12 mouse cellular contexts compared by ENCODE assay signal in genomic region chr4:104948886-104949285, GRCm38 (mm10). TPM values are rescaled to one million over a fixed set of nuclear protein-coding genes. Genes with fewer than 3 reads are reported as not detected.
DNase-seq lines count a peak whose midpoint lies in the region; ATAC-seq lines count a peak whose summit lies in the region.
"Had no signal": no experiment of that assay in that cellular context is flagged by ENCODE, and none has a peak within 500 bp of the region (broad histone marks: within the 10 kb centered on the region; RNA-seq: fewer than 3 reads in every experiment).

No protein-coding gene starts in this region.

- intact Hi-C loops in heart, postnatal 10 days (cut with DNase I), result no loop called here

- H3K27ac ChIP-seq in liver, embryonic 16.5 days (ENCODE audit: low read length), result no peak overlapping the region
- no peak overlapping the region for H3K27ac ChIP-seq in liver, embryonic 11.5 days (ENCODE audit: low read depth, low read length)
- H3K27ac ChIP-seq: heart, adult 2 months; midbrain, embryonic 13.5 days; neural tube, embryonic 13.5 days had no signal

- H3K9me3 ChIP-seq in liver, embryonic 16.5 days (replicated peaks; ENCODE audit: control insufficient read depth, low read length), result no peaks in the 10 kb centered on the region
- no peaks in the 10 kb centered on the region for H3K9me3 ChIP-seq in liver, embryonic 11.5 days (ENCODE audit: control insufficient read depth, low read length)
- H3K9me3 ChIP-seq: midbrain, embryonic 13.5 days; neural tube, embryonic 13.5 days had no signal

- no peak overlapping the region for H3K9ac ChIP-seq in liver, embryonic 16.5 days (ENCODE audit: low read depth, low read length)
- H3K9ac ChIP-seq in liver, embryonic 11.5 days (ENCODE audit: low read depth, low read length), result no peak overlapping the region
- H3K9ac ChIP-seq: midbrain, embryonic 13.5 days; neural tube, embryonic 13.5 days had no signal

- H3K36me3 ChIP-seq in liver, embryonic 16.5 days (ENCODE audit: control insufficient read depth, insufficient read depth), result no peaks in the 10 kb centered on the region
- no peaks in the 10 kb centered on the region for H3K36me3 ChIP-seq in liver, embryonic 11.5 days (ENCODE audit: control insufficient read depth, insufficient read depth, low read length)
- H3K36me3 ChIP-seq: midbrain, embryonic 13.5 days; neural tube, embryonic 13.5 days had no signal

- H3K4me3 ChIP-seq in liver, embryonic 16.5 days (ENCODE audit: low read depth, low read length), result no peak overlapping the region
- H3K4me3 ChIP-seq in liver, embryonic 11.5 days (ENCODE audit: low read depth, low read length), result no peak overlapping the region
- H3K4me3 ChIP-seq: heart, adult 2 months; midbrain, embryonic 13.5 days; neural tube, embryonic 13.5 days had no signal

- no peaks in the 10 kb centered on the region for H3K4me1 ChIP-seq in liver, embryonic 16.5 days (ENCODE audit: control insufficient read depth, low read depth, low read length)
- no peaks in the 10 kb centered on the region for H3K4me1 ChIP-seq in liver, embryonic 11.5 days (replicated peaks; ENCODE audit: control insufficient read depth, insufficient read depth, low read length)
- H3K4me1 ChIP-seq: midbrain, embryonic 13.5 days; neural tube, embryonic 13.5 days had no signal

- peak; percentile 35; the same call in 1 of the 2 replicates for ATAC-seq in liver, embryonic 16.5 days (ENCODE audit: low read depth)
- no peak for ATAC-seq in liver, embryonic 11.5 days (replicated peaks; ENCODE audit: low FRiP score)
- ATAC-seq: activated CD4-positive, CD25-positive, alpha-beta regulatory T cell, adult 4 months; hindbrain, embryonic 16.5 days; midbrain, embryonic 13.5 days had no signal

- no peak overlapping the region for H3K4me2 ChIP-seq in liver, embryonic 16.5 days (ENCODE audit: low read depth, low read length)
- no peak overlapping the region for H3K4me2 ChIP-seq in liver, embryonic 11.5 days
- H3K4me2 ChIP-seq: midbrain, embryonic 13.5 days; neural tube, embryonic 13.5 days had no signal

- 43% methylated on average over 4 of the region's 4 CpGs for WGBS in liver, embryonic 16.5 days (ENCODE audit: insufficient replicate concordance)
- WGBS in liver, embryonic 11.5 days, result 85% methylated on average over 4 of the region's 4 CpGs

- DNase-seq in liver, embryonic 11.5 days (ENCODE audit: low spot score), result no peak
- DNase-seq in heart, postnatal 10 days, result peak; percentile 18 to 19
- DNase-seq in kidney, postnatal 14 days, result peak; percentile 70
- DNase-seq in lung, postnatal 36 days, result peak; percentile 63
- no peak for DNase-seq in layer of hippocampus, adult 9-10 months (ENCODE audit: low spot score)
- no peak for DNase-seq in cerebellum, postnatal 25 days

- no peaks in the 10 kb centered on the region for H3K27me3 ChIP-seq in liver, embryonic 16.5 days (ENCODE audit: control insufficient read depth, insufficient read depth, low read depth, low read length)
- H3K27me3 ChIP-seq in liver, embryonic 11.5 days (replicated peaks; ENCODE audit: control insufficient read depth, insufficient read depth, low read length), result no peaks in the 10 kb centered on the region
- H3K27me3 ChIP-seq: midbrain, embryonic 13.5 days; neural tube, embryonic 13.5 days had no signal

RNA-seq across cellular contexts. Expression of gene Fyb2, which starts 35.6 kb away (rescaled TPM):
- polyA plus RNA-seq in liver, embryonic 16.5 days (2015; fragmentation: Nextera tagmentation; extraction: Ambion mirVana), result 0.12 and 0.14 TPM in 2 replicates
- 0.08 and 0.10 TPM in 2 replicates for polyA plus RNA-seq in liver, embryonic 11.5 days (2014; fragmentation: Nextera tagmentation; extraction: Ambion mirVana)
- total RNA-seq in heart, postnatal 10 days (2021), result under 1 TPM in 1 of 2 experiments, not detected in 1; 0.10 TPM
- total RNA-seq: heart, adult 2 months had no signal
- polyA plus RNA-seq: activated CD4-positive, CD25-positive, alpha-beta regulatory T cell, adult 4 months; heart, adult 2 months had no signal

Comparison
In these comparisons a context has a peak if more than half of its experiments do, and no peak if none do; other contexts are left out.
1. DNase-seq: peak in heart, postnatal 10 days (2 of 2), kidney, postnatal 14 days (single experiment) and lung, postnatal 36 days (single experiment); none in liver, embryonic 11.5 days (single experiment), layer of hippocampus, adult 9-10 months (single experiment) and cerebellum, postnatal 25 days (0 of 2).